Comparison of ENCODE assay signal across 13 mouse cellular contexts in genomic region chr9:118654969-118655368, GRCm38 (mm10). TPM values are rescaled to one million over a fixed set of nuclear protein-coding genes. Genes with fewer than 3 reads are reported as not detected.
DNase-seq lines count a peak whose midpoint lies in the region; ATAC-seq and TF ChIP-seq lines count a peak whose summit lies in the region.
"Had no signal": no experiment of that assay in that cellular context is flagged by ENCODE, and none has a peak within 500 bp of the region (broad histone marks: within the 10 kb centered on the region; RNA-seq: fewer than 3 reads in every experiment).

No protein-coding gene starts in this region.

- peak; percentile 54 for DNase-seq in adrenal gland, adult 2 months
- no peak for DNase-seq in adrenal gland, adult 8-10 months
- DNase-seq in lung, embryonic 14.5 days, result peak; percentile 43
- DNase-seq in lung, postnatal 25 days (ENCODE audit: low spot score), result no peak
- DNase-seq in kidney, adult 2 months, result peak; percentile 67
- DNase-seq: right cerebral cortex, postnatal 25 days had no signal

- 17% methylated on average over 6 of the region's 6 CpGs for WGBS in lung, embryonic 14.5 days
- 28% methylated on average over 6 of the region's 6 CpGs for WGBS in kidney, adult 2 months
- 22% methylated on average over 6 of the region's 6 CpGs for WGBS in liver, embryonic 15.5 days (ENCODE audit: insufficient replicate concordance)
- 55% methylated on average over 6 of the region's 6 CpGs for WGBS in midbrain, embryonic 13.5 days

- no peaks in the 10 kb centered on the region for H3K4me1 ChIP-seq in lung, embryonic 14.5 days (ENCODE audit: insufficient read depth)
- H3K4me1 ChIP-seq in kidney, adult 2 months (ENCODE audit: control insufficient read depth, insufficient read depth, low read length), result no peaks in the 10 kb centered on the region
- no peaks in the 10 kb centered on the region for H3K4me1 ChIP-seq in liver, embryonic 15.5 days (replicated peaks)
- H3K4me1 ChIP-seq in midbrain, embryonic 13.5 days (replicated peaks), result peaks cover 9% of the 10 kb centered on the region; the same call in 1 of the 2 replicates
- H3K4me1 ChIP-seq: hindbrain, embryonic 15.5 days had no signal

- H3K27ac ChIP-seq in lung, embryonic 14.5 days (ENCODE audit: low read depth), result no peak overlapping the region; the same call in 1 of the 2 replicates
- H3K27ac ChIP-seq in kidney, adult 2 months (ENCODE audit: insufficient read depth, low read depth, low read length), result no peak overlapping the region
- H3K27ac ChIP-seq in liver, embryonic 15.5 days (replicated peaks), result no peak overlapping the region
- H3K27ac ChIP-seq in midbrain, embryonic 13.5 days, result no peak overlapping the region
- H3K27ac ChIP-seq: forebrain, embryonic 13.5 days; hindbrain, embryonic 15.5 days; limb, embryonic 13.5 days had no signal

- H3K4me3 ChIP-seq in lung, embryonic 14.5 days (ENCODE audit: low read depth, low read length), result no peak overlapping the region
- no peak overlapping the region for H3K4me3 ChIP-seq in kidney, adult 2 months (ENCODE audit: insufficient read depth, low read depth, low read length)
- no peak overlapping the region for H3K4me3 ChIP-seq in liver, embryonic 15.5 days (replicated peaks)
- H3K4me3 ChIP-seq in midbrain, embryonic 13.5 days (replicated peaks), result no peak overlapping the region
- H3K4me3 ChIP-seq: forebrain, embryonic 13.5 days; hindbrain, embryonic 15.5 days; limb, embryonic 13.5 days had no signal

- no peak overlapping the region for H3K4me2 ChIP-seq in lung, embryonic 14.5 days
- no peak overlapping the region for H3K4me2 ChIP-seq in liver, embryonic 15.5 days
- H3K4me2 ChIP-seq in midbrain, embryonic 13.5 days (replicated peaks), result no peak overlapping the region
- H3K4me2 ChIP-seq: forebrain, embryonic 13.5 days; hindbrain, embryonic 15.5 days; limb, embryonic 13.5 days had no signal

- H3K27me3 ChIP-seq in lung, embryonic 14.5 days (ENCODE audit: insufficient read depth, low read length), result no peaks in the 10 kb centered on the region
- H3K27me3 ChIP-seq in kidney, adult 2 months (replicated peaks; ENCODE audit: control insufficient read depth, insufficient read depth, low read length), result no peaks in the 10 kb centered on the region
- H3K27me3 ChIP-seq in liver, embryonic 15.5 days, result no peaks in the 10 kb centered on the region
- no peaks in the 10 kb centered on the region for H3K27me3 ChIP-seq in midbrain, embryonic 13.5 days
- H3K27me3 ChIP-seq: forebrain, embryonic 13.5 days; hindbrain, embryonic 15.5 days; limb, embryonic 13.5 days had no signal

- no peak overlapping the region for H3K9ac ChIP-seq in lung, embryonic 14.5 days
- no peak overlapping the region for H3K9ac ChIP-seq in liver, embryonic 15.5 days
- H3K9ac ChIP-seq in midbrain, embryonic 13.5 days (replicated peaks), result no peak overlapping the region
- H3K9ac ChIP-seq: forebrain, embryonic 13.5 days; hindbrain, embryonic 15.5 days; limb, embryonic 13.5 days had no signal

- no peak for TF ChIP-seq CTCF in lung, embryonic 14.5 days (IDR thresholded peaks at IDR 0.05; ENCODE audit: low read depth)
- TF ChIP-seq CTCF in kidney, adult 2 months (conservative IDR thresholded peaks at IDR 0.05; ENCODE audit: insufficient read depth, insufficient read length, low read depth, low read length), result no peak

- no peak for TF ChIP-seq POLR2A in kidney, adult 2 months (IDR thresholded peaks at IDR 0.05; ENCODE audit: low read depth, low read length)

- ATAC-seq in lung, embryonic 14.5 days (ENCODE audit: insufficient read depth), result peak; percentile 48; the same call in 1 of the 2 replicates
- ATAC-seq in liver, embryonic 15.5 days (ENCODE audit: insufficient read depth), result peak; percentile 31; the same call in 1 of the 2 replicates
- no peak for ATAC-seq in cerebellum, adult (ENCODE audit: insufficient number of reproducible peaks, low FRiP score, low TSS enrichment)
- ATAC-seq in midbrain, embryonic 13.5 days, result no peak
- ATAC-seq: forebrain, embryonic 13.5 days had no signal

- peaks cover 13% of the 10 kb centered on the region; the same call in 1 of the 2 replicates for H3K36me3 ChIP-seq in lung, embryonic 14.5 days (ENCODE audit: insufficient read depth)
- H3K36me3 ChIP-seq in kidney, adult 2 months (ENCODE audit: control insufficient read depth, insufficient read depth, low read length), result no peaks in the 10 kb centered on the region
- no peaks in the 10 kb centered on the region for H3K36me3 ChIP-seq in liver, embryonic 15.5 days (replicated peaks)
- no peaks in the 10 kb centered on the region for H3K36me3 ChIP-seq in midbrain, embryonic 13.5 days
- H3K36me3 ChIP-seq: G1E; hindbrain, embryonic 15.5 days had no signal

- no peaks in the 10 kb centered on the region for H3K9me3 ChIP-seq in lung, embryonic 14.5 days (ENCODE audit: low read depth, low read length)
- H3K9me3 ChIP-seq in liver, embryonic 15.5 days (replicated peaks), result no peaks in the 10 kb centered on the region
- no peaks in the 10 kb centered on the region for H3K9me3 ChIP-seq in midbrain, embryonic 13.5 days
- H3K9me3 ChIP-seq: forebrain, embryonic 13.5 days; hindbrain, embryonic 15.5 days; limb, embryonic 13.5 days had no signal

RNA-seq across cellular contexts. Expression of gene Itga9, which starts 48.5 kb away (rescaled TPM):
- total RNA-seq in adrenal gland, adult 2 months (2021), result 10 to 100 TPM; 43.4 to 58.9 TPM
- 67.2 and 95.2 TPM in 2 replicates for polyA plus RNA-seq in adrenal gland, adult 2 months (2012; rRNA removed)
- total RNA-seq in adrenal gland, adult 8-10 months (2022), result 10 to 100 TPM; 64.9 to 75.4 (median 67.8) TPM
- 28.7 and 30.0 TPM in 2 replicates for polyA plus RNA-seq in lung, embryonic 14.5 days (2014; fragmentation: Nextera tagmentation; extraction: Ambion mirVana)
- polyA plus RNA-seq in kidney, adult 2 months (2012; rRNA removed), result 15.0 and 17.0 TPM in 2 replicates
- polyA plus RNA-seq in liver, embryonic 15.5 days (2015; fragmentation: Nextera tagmentation; extraction: Ambion mirVana), result 3.4 and 5.0 TPM in 2 replicates
- 0.98 and 1.4 TPM in 2 replicates for polyA plus RNA-seq in midbrain, embryonic 13.5 days (2015; fragmentation: Nextera tagmentation; extraction: Ambion mirVana)
- polyA plus RNA-seq: G1E had no signal

Comparison
In these comparisons a context has a peak if more than half of its experiments do, and no peak if none do; other contexts are left out.
1. DNase-seq: peak in adrenal gland, adult 2 months (single experiment), lung, embryonic 14.5 days (single experiment) and kidney, adult 2 months (single experiment); none in adrenal gland, adult 8-10 months (single experiment) and lung, postnatal 25 days (single experiment).
2. ATAC-seq: peak in lung, embryonic 14.5 days (single experiment) and liver, embryonic 15.5 days (single experiment); none in cerebellum, adult (single experiment) and midbrain, embryonic 13.5 days (single experiment).